Mouse (Mus musculus) embryonic facial prominence, embryonic 13.5 days (tissue): ENCODE data around the gene Slfn9. TPM values are rescaled to one million over a fixed set of nuclear protein-coding genes. Genes with fewer than 3 reads are reported as not detected.
"Not testable (repeated sequence)": the region's sequence is repeated elsewhere in the genome, so short reads cannot be mapped to it uniquely, and the experiment has no call there.

Experiments
- ATAC-seq: fragments of 200-750 bp; cut with Nextera tagmentation; 2 replicates; pipeline ENCODE4 v1.8.0; 2017; ENCODE audit warnings: low read depth; ENCODE audit not compliant: insufficient number of reproducible peaks, insufficient read depth, low FRiP score, low TSS enrichment
- H3K27ac ChIP-seq: fragments of 300-500 bp; sonication (generic); 2 replicates; pipeline ENCODE4 v1.5.1; 2015; ENCODE audit warnings: moderate library complexity, mild to moderate bottlenecking, inconsistent platforms
- H3K27me3 ChIP-seq: fragments of 300-500 bp; sonication (generic); 2 replicates; pipeline ENCODE4 v1.6.1; 2015; ENCODE audit warnings: mild to moderate bottlenecking, inconsistent platforms
- H3K36me3 ChIP-seq: fragments of 300-500 bp; sonication (generic); 2 replicates; pipeline ENCODE4 v1.6.1; 2015; ENCODE audit warnings: mild to moderate bottlenecking, inconsistent platforms
- H3K4me1 ChIP-seq: fragments of 300-500 bp; sonication (generic); 2 replicates; pipeline ENCODE4 v1.6.1; 2015; ENCODE audit warnings: inconsistent platforms
- H3K4me2 ChIP-seq: fragments of 300-500 bp; sonication (generic); 2 replicates; pipeline ENCODE4 v1.6.1; 2015; ENCODE audit warnings: moderate library complexity, mild to moderate bottlenecking, inconsistent platforms
- H3K4me3 ChIP-seq: fragments of 300-500 bp; sonication (generic); 2 replicates; pipeline ENCODE4 v1.5.1; 2015; ENCODE audit warnings: mild to moderate bottlenecking, inconsistent platforms
- H3K9ac ChIP-seq: fragments of 300-500 bp; sonication (generic); 2 replicates; pipeline ENCODE4 v1.6.1; 2015; ENCODE audit warnings: mild to moderate bottlenecking, inconsistent platforms
- H3K9me3 ChIP-seq: fragments of 300-500 bp; sonication (generic); 2 replicates; pipeline ENCODE4 v1.6.1; 2016; ENCODE audit warnings: inconsistent platforms
- WGBS: fragments of 180-500 bp; shearing (Covaris S2); methylation state at CpG from one replicate; pipeline ENCODE4 v1.1.7; 2015; ENCODE audit warnings: mixed read lengths; 5-methylcytosine and 5-hydroxymethylcytosine counted together
- polyA plus RNA-seq: library from polyadenylated mRNA; unstranded; fragments of >200 nt; fragmentation: Nextera tagmentation; extraction: Ambion mirVana; gene quantifications from 2 replicates; pipeline ENCODE4 v1.2.1, GENCODE M21; 2015

Slfn9 gene
- polyA plus RNA-seq: 17.4 TPM in 2 replicates

DNA sequence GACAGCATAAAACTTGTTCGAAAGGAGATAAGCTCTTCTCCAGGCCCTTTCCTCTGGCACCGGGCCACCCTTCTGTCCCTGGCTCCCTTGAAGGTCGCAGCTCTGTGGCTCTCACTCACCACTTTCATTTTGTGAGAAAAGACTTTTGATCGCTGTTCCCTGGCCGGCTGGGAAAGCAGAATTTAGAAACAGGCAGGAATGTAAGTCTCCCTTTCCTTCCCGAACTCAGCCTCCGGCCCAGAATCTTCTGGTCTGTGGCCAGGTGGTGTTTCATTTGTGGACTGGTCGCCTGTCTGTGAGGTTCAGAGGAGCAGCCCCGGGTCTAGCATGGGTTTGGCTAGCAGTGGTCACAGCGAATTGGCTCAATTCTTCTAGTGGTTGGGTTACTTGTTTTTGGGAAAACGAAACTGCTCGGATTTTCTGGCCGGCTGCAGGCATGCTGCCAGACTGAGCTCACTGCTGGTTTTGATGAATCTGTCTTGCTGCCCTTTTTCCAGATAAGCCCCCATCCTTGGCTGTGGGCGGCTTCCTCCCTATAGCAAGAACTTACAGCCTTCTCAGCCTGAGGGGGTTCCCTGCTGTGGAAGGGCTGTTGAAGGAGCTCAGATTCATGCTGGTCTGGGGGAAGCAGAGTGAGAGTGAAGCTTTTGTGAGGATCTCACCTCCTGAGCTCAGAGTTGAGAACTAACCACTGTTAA lies at the start of gene Slfn9:
Gene Slfn9 (minus strand): TSS at position 362 of the 698 bp plus-strand sequence.
- no peaks in the 10 kb centered on the region for H3K36me3 ChIP-seq
- H3K27ac ChIP-seq: peak within 1 kb of the TSS; percentile 58; the same call in 1 of the 2 replicates
- ATAC-seq: no peak
- peaks cover 21% of the 10 kb centered on the region for H3K4me1 ChIP-seq
- no peaks in the 10 kb centered on the region for H3K9me3 ChIP-seq
- no peaks in the 10 kb centered on the region for H3K27me3 ChIP-seq
- H3K9ac ChIP-seq: peak within 1 kb of the TSS; percentile 69
- H3K4me2 ChIP-seq: peak within 1 kb of the TSS; percentile 72
- 6% methylated on average over 14 of the region's 14 CpGs for WGBS
- H3K4me3 ChIP-seq: peak within 1 kb of the TSS; percentile 48

DNA sequence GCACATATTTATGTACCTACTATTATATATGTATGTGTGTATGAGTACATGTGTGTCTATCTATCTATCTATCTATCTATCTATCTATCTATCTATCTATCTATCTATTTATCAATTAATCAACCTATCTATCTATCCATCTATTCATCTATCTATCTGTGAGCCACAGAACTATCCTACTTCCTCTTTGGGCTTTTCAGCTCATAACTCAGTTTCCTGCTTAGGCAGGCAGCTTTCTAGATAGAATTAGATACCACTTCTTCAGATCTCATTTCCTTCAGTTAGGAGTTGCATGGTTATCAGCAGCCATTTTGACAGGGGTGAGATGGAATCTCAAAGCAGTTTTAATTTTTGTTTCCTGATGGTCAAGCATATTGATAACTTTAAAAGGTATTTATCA lies 49.4 kb upstream of the Slfn9 start:
- H3K27ac ChIP-seq: no peak overlapping the region
- H3K4me2 ChIP-seq: no peak overlapping the region
- H3K9ac ChIP-seq: no peak overlapping the region
- no peaks in the 10 kb centered on the region for H3K4me1 ChIP-seq
- no peak for ATAC-seq
- peaks cover 10% of the 10 kb centered on the region for H3K27me3 ChIP-seq
- H3K9me3 ChIP-seq: no peaks in the 10 kb centered on the region
- no peak overlapping the region for H3K4me3 ChIP-seq
- no peaks in the 10 kb centered on the region for H3K36me3 ChIP-seq

DNA sequence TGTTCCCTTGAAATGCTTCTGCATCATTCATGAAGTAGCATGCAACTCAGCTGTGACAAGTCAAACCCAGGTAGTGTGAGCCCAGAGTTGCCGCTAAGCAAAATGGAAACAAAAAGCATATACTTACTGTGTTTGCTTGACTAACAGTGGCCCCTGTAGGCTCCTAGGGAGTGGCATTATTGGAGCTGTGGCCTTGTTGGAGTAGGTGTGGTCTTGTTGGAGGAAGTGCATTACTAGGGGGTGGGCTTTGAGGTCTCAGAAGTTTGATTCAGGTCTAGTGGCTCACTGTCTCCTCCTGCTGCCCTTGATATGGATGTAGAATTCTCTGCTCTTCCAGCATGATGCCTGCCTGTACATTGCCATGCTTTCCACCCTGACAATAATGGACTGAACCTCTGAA lies 48.7 kb upstream of the Slfn9 start:
- Histone ChIP-seq H3K4me2 (peak overlapping the region; percentile 43; the same call in 1 of the 2 replicates), H3K4me1 (no peaks in the 10 kb centered on the region), H3K4me3 (no peak overlapping the region), H3K27me3 (peaks cover 10% of the 10 kb centered on the region), H3K27ac (no peak overlapping the region), H3K9ac (no peak overlapping the region), H3K9me3 (no peaks in the 10 kb centered on the region), H3K36me3 (no peaks in the 10 kb centered on the region)
- WGBS: 29% methylated on average over 1 of the region's 1 CpGs
- no peak for ATAC-seq

GRCm38 (mm10) chr11:83039796-83040195 lies 48.2 kb upstream of the Slfn9 start:
- no peak for ATAC-seq
- no peak overlapping the region for H3K9ac ChIP-seq
- peak overlapping the region; percentile 43 for H3K4me2 ChIP-seq
- peaks cover 10% of the 10 kb centered on the region for H3K27me3 ChIP-seq
- H3K4me3 ChIP-seq: peak overlapping the region; percentile 5; the same call in 1 of the 2 replicates
- no peak overlapping the region for H3K27ac ChIP-seq
- no peaks in the 10 kb centered on the region for H3K36me3 ChIP-seq
- no peaks in the 10 kb centered on the region for H3K4me1 ChIP-seq
- WGBS: 8% methylated on average over 19 of the region's 19 CpGs
- no peaks in the 10 kb centered on the region for H3K9me3 ChIP-seq

DNA sequence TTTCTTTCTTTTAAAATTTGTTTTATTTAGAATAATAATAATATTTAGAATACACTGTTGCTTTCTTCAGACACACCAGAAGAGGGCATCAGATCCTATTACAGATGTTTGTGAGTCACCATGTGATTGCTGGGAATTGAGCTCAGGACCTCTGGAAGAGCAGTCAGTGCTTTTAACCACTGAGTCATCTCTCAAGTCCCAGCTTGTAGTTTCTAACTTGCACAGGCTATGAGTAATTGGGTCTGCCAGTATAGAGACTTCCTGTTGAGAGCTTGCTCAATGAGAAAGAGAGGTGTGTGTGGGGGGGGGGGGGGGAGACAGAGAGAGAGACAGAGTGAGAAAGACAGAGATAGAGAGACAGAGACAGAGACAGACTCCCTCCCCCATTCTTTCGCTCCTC lies 47.5 kb upstream of the Slfn9 start:
- H3K4me1 ChIP-seq: no peaks in the 10 kb centered on the region
- peak overlapping the region; percentile 43; the same call in 1 of the 2 replicates for H3K4me2 ChIP-seq
- 71% methylated on average over 1 of the region's 1 CpGs for WGBS
- no peak overlapping the region for H3K4me3 ChIP-seq
- no peaks in the 10 kb centered on the region for H3K9me3 ChIP-seq
- peaks cover 10% of the 10 kb centered on the region for H3K27me3 ChIP-seq
- no peak overlapping the region for H3K9ac ChIP-seq
- no peak overlapping the region for H3K27ac ChIP-seq
- no peak for ATAC-seq
- no peaks in the 10 kb centered on the region for H3K36me3 ChIP-seq

DNA sequence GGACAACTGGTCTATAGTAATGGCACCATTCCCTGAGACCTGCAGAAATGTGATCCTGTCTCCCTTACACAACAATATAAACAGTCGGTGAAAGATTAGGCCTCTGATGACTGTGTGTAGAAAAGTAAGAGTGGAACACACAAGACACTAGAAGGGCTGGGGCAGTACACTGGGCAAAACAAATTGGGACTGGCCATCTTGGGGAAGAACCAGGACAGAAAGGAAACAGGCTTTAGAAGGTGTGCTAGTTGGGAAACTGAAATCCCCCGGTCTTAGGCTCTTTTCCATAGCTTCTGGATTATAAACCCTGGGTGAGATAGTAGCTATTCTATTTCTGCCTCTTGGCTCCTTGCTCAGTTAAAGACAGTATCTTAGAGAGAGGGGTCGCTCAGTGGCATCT lies 47.1 kb upstream of the Slfn9 start:
- not testable (repeated sequence) for H3K4me1 ChIP-seq, H3K36me3 ChIP-seq, H3K4me2 ChIP-seq, H3K9me3 ChIP-seq, H3K27ac ChIP-seq, H3K4me3 ChIP-seq, H3K9ac ChIP-seq, H3K27me3 ChIP-seq, ATAC-seq
- WGBS: 79% methylated on average over 3 of the region's 3 CpGs

GRCm38 (mm10) chr11:83020621-83021020 lies 29.0 kb upstream of the Slfn9 start, which contains the start of gene Slfn8:
Gene Slfn8, minus strand, starts transcription at chr11:83020810.
- Histone ChIP-seq H3K36me3 (no peaks in the 10 kb centered on the region), H3K27me3 (no peaks in the 10 kb centered on the region), H3K4me2 (no peak within 1 kb of the TSS; the same call in 1 of the 2 replicates), H3K4me3 (no peak within 1 kb of the TSS), H3K4me1 (no peaks in the 10 kb centered on the region; the same call in 1 of the 2 replicates), H3K9me3 (no peaks in the 10 kb centered on the region), H3K9ac (no peak within 1 kb of the TSS), H3K27ac (no peak within 1 kb of the TSS)
- ATAC-seq: no peak
- 72% methylated on average over 5 of the region's 5 CpGs for WGBS

- H3K4me3 ChIP-seq, H3K27ac ChIP-seq, H3K9me3 ChIP-seq, H3K4me1 ChIP-seq, H3K4me2 ChIP-seq, H3K27me3 ChIP-seq, H3K9ac ChIP-seq, ATAC-seq, H3K36me3 ChIP-seq: not testable (repeated sequence)
- WGBS: 79% methylated on average over 18 of the region's 18 CpGs
These were observed 28.2 kb upstream of the Slfn9 start for GRCm38 (mm10) chr11:83019561-83020519.

- Histone ChIP-seq H3K27me3 (no peaks in the 10 kb centered on the region), H3K4me3 (no peak overlapping the region)
- no peak for ATAC-seq
These were observed 24.5 kb upstream of the Slfn9 start for GRCm38 (mm10) chr11:83016093-83016492.

GRCm38 (mm10) chr11:83013356-83013755 lies 21.7 kb upstream of the Slfn9 start:
- H3K27me3 ChIP-seq: no peaks in the 10 kb centered on the region
- H3K27ac ChIP-seq: no peak overlapping the region
- no peak overlapping the region for H3K9ac ChIP-seq
- H3K4me1 ChIP-seq: no peaks in the 10 kb centered on the region
- no peak for ATAC-seq
- no peak overlapping the region for H3K4me3 ChIP-seq
- WGBS: 78% methylated on average over 1 of the region's 1 CpGs
- H3K36me3 ChIP-seq: no peaks in the 10 kb centered on the region
- no peaks in the 10 kb centered on the region for H3K9me3 ChIP-seq
- H3K4me2 ChIP-seq: no peak overlapping the region

More at GRCm38 (mm10) chr11:83016093-83016492, 24.5 kb upstream of the Slfn9 start:
- Histone ChIP-seq H3K27ac (no peak overlapping the region), H3K4me1 (no peaks in the 10 kb centered on the region; the same call in 1 of the 2 replicates), H3K36me3 (no peaks in the 10 kb centered on the region), H3K9me3 (no peaks in the 10 kb centered on the region), H3K9ac (no peak overlapping the region), H3K4me2 (no peak overlapping the region)

- peak overlapping the region; percentile 69 for H3K9ac ChIP-seq
- peak overlapping the region; percentile 48 for H3K4me3 ChIP-seq
- peak overlapping the region; percentile 72 for H3K4me2 ChIP-seq
- 0 out of 2 replicates have a peak overlapping the region, but pooled peaks have one; percentile 58 for H3K27ac ChIP-seq
- not testable (repeated sequence) for H3K27me3 ChIP-seq, H3K36me3 ChIP-seq, H3K9me3 ChIP-seq
- 9% methylated on average over 19 of the region's 19 CpGs for WGBS
- peaks cover 21% of the 10 kb centered on the region for H3K4me1 ChIP-seq
- peak; percentile 67; the same call in 1 of the 2 replicates for ATAC-seq
These were observed 831 bp downstream of the Slfn9 start for GRCm38 (mm10) chr11:82990612-82991385.
